Mouse (Mus musculus): ENCODE data around the gene Pltp. TPM values are rescaled to one million over a fixed set of nuclear protein-coding genes. Genes with fewer than 3 reads are reported as not detected.
"Not testable (repeated sequence)": the region's sequence is repeated elsewhere in the genome, so short reads cannot be mapped to it uniquely, and the experiment has no call there.

Pltp gene
- polyA plus RNA-seq, 1 experiment from 2014 or later = 44.0 TPM

GRCm38 (mm10) chr2:164875648-164876047 lies 18.1 kb upstream of the Pltp start:
- ATAC-seq (ENCODE audit: low FRiP score, low read depth); H3K9me3 ChIP-seq; H3K36me3 ChIP-seq; H3K4me3 ChIP-seq; H3K27me3 ChIP-seq; H3K4me2 ChIP-seq (replicated peaks); H3K9ac ChIP-seq; H3K27ac ChIP-seq: not testable (repeated sequence)
- WGBS = 48% methylated on average over 2 of the region's 2 CpGs
- H3K4me1 ChIP-seq = peaks cover 20% of the 10 kb centered on the region

GRCm38 (mm10) chr2:164874239-164874769 lies 16.8 kb upstream of the Pltp start:
- ATAC-seq (ENCODE audit: low FRiP score, low read depth) = no peak; the same call in 1 of the 2 replicates
- no peaks in the 10 kb centered on the region for H3K9me3 ChIP-seq
- peak overlapping the region; percentile 49; the same call in 1 of the 2 replicates for H3K27ac ChIP-seq
- 28% methylated on average over 1 of the region's 1 CpGs for WGBS
- H3K4me3 ChIP-seq = no peak overlapping the region
- no peak overlapping the region for H3K9ac ChIP-seq
- H3K4me1 ChIP-seq = peaks cover 14% of the 10 kb centered on the region
- no peaks in the 10 kb centered on the region; the same call in 1 of the 2 replicates for H3K36me3 ChIP-seq
- H3K27me3 ChIP-seq = no peaks in the 10 kb centered on the region
- no peak overlapping the region; the same call in 1 of the 2 replicates for H3K4me2 ChIP-seq (replicated peaks)

GRCm38 (mm10) chr2:164873621-164874020 lies 16.1 kb upstream of the Pltp start:
- Histone ChIP-seq H3K9me3 (no peaks in the 10 kb centered on the region), H3K4me1 (peaks cover 14% of the 10 kb centered on the region), H3K36me3 (no peaks in the 10 kb centered on the region; the same call in 1 of the 2 replicates), H3K9ac (0 out of 2 replicates have a peak overlapping the region, but pooled peaks have one; percentile 35), H3K27me3 (no peaks in the 10 kb centered on the region), H3K4me3 (no peak overlapping the region), H3K27ac (no peak overlapping the region), H3K4me2 (replicated peaks) (no peak overlapping the region)
- no peak for ATAC-seq (ENCODE audit: low FRiP score, low read depth)
- WGBS = 58% methylated on average over 3 of the region's 3 CpGs

- no peak for ATAC-seq (ENCODE audit: low FRiP score, low read depth)
- Histone ChIP-seq H3K9ac (no peak overlapping the region), H3K27me3 (no peaks in the 10 kb centered on the region), H3K4me1 (0 out of 2 replicates have a peak, but pooled peaks cover 7% of the 10 kb centered on the region), H3K27ac (no peak overlapping the region), H3K4me2 (replicated peaks) (no peak overlapping the region), H3K4me3 (no peak overlapping the region), H3K36me3 (no peaks in the 10 kb centered on the region), H3K9me3 (peaks cover 6% of the 10 kb centered on the region; the same call in 1 of the 2 replicates)
- WGBS = 55% methylated on average over 6 of the region's 6 CpGs
Measured at GRCm38 (mm10) chr2:164871602-164872303, 14.2 kb upstream of the Pltp start.

DNA sequence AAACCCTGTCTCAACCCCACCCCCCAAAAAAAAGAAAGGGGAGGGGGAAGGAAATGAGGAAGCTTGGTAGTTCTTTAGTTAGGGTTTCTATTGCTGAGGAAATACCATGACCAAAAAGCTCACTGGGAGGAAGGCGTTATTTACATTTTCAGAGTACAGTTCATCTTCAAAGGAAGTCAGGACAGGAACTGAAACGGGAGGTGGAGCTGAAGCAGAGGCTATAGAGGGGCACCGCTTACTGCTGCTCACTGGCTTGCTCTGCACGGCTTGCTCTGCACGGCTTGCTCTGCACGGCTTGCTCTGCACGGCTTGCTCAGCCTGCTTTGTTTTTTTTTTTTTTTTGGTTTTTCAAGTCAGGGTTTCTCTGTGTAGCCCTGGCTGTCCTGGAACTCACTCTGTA lies 11.0 kb upstream of the Pltp start:
- Histone ChIP-seq H3K4me1 (no peaks in the 10 kb centered on the region), H3K4me3 (no peak overlapping the region), H3K4me2 (replicated peaks) (no peak overlapping the region), H3K9ac (no peak overlapping the region), H3K36me3 (no peaks in the 10 kb centered on the region), H3K27me3 (no peaks in the 10 kb centered on the region), H3K9me3 (peaks cover 6% of the 10 kb centered on the region; the same call in 1 of the 2 replicates), H3K27ac (no peak overlapping the region)
- WGBS = 86% methylated on average over 7 of the region's 7 CpGs
- ATAC-seq (ENCODE audit: low FRiP score, low read depth) = peak; percentile 32; the same call in 1 of the 2 replicates

- no peak overlapping the region for H3K4me3 ChIP-seq
- no peaks in the 10 kb centered on the region for H3K36me3 ChIP-seq
- H3K4me2 ChIP-seq (replicated peaks) = no peak overlapping the region
- no peak for ATAC-seq (ENCODE audit: low FRiP score, low read depth)
- H3K4me1 ChIP-seq = peaks cover 2% of the 10 kb centered on the region; the same call in 1 of the 2 replicates
- no peak overlapping the region for H3K27ac ChIP-seq
- 93% methylated on average over 7 of the region's 7 CpGs for WGBS
- H3K27me3 ChIP-seq = no peaks in the 10 kb centered on the region
- no peak overlapping the region for H3K9ac ChIP-seq
- H3K9me3 ChIP-seq = peaks cover 6% of the 10 kb centered on the region; the same call in 1 of the 2 replicates
Measured at GRCm38 (mm10) chr2:164867566-164867965, 10.1 kb upstream of the Pltp start.

DNA sequence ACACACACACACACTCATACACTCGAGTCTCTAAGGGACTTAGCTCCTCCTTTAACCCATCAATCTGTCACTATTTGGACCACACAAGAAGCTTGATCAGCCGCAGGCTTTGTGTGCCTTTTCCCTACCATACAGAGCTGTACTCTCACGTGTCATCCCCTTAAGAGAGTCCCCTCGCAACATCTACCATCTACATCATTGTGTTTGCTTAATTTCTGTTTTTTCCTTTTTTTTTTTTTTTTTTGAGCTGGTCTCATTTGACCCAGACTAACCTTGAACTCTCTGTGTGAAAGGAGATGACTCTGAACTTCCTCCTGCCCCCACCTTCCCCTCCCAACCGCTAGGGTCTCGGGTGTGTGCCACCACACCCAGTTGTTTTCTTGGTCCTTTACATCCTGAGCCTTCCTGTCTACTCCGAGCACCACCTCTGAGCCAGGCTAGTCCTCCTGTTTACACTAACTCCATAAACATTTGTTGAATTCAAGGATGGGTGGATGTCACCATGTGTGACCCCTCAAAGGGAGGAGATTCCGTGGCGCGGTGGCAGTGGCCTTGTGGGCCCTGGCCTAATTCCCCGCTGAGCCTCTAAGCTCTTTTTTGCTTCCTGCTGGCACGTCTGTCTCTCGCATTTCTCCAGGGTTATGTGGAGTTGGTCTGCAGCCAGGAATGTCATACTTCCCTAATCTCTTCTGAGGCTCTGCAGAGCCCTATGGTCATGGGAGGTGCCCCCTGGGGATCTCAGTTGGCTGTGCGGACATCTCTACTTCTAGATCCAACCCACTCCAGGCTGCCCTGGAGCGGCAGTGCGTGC lies 9.4 kb upstream of the Pltp start:
- Histone ChIP-seq H3K9me3 (peaks cover 6% of the 10 kb centered on the region; the same call in 1 of the 2 replicates), H3K4me1 (peaks cover 9% of the 10 kb centered on the region), H3K4me3 (no peak overlapping the region), H3K4me2 (replicated peaks) (no peak overlapping the region), H3K27ac (no peak overlapping the region), H3K36me3 (no peaks in the 10 kb centered on the region), H3K9ac (no peak overlapping the region), H3K27me3 (no peaks in the 10 kb centered on the region)
- 60% methylated on average over 16 of the region's 16 CpGs for WGBS
- peak; percentile 31; the same call in 1 of the 2 replicates for ATAC-seq (ENCODE audit: low FRiP score, low read depth)

DNA sequence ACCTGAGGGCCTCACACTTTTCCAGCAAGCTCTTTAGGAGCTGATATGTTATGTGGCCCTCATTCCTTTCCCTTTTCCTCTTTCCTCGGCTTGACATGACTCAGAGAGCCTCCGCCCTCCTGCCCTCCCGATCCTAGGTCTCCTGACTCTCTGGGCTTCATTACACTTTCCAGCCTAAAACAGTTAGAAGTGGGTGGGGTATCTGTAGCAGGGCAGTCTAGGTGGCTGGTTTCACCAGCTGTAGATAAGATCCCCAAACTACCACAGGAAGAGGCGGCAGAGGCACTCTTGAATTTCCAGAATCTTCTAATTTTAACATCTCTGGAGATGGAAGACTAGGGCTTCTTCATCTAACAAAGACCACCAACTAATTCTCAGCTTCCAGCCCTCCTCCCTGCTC lies 7.1 kb upstream of the Pltp start:
- no peak for ATAC-seq (ENCODE audit: low FRiP score, low read depth)
- WGBS = 65% methylated on average over 4 of the region's 4 CpGs
- Histone ChIP-seq H3K36me3 (no peaks in the 10 kb centered on the region), H3K4me2 (replicated peaks) (no peak overlapping the region), H3K4me3 (no peak overlapping the region), H3K9me3 (peaks cover 6% of the 10 kb centered on the region; the same call in 1 of the 2 replicates), H3K27me3 (peaks cover 6% of the 10 kb centered on the region), H3K9ac (no peak overlapping the region), H3K4me1 (peaks cover 11% of the 10 kb centered on the region), H3K27ac (no peak overlapping the region)

GRCm38 (mm10) chr2:164863411-164863810 lies 5.9 kb upstream of the Pltp start:
- WGBS = 87% methylated on average over 8 of the region's 9 CpGs
- not testable (repeated sequence) for H3K9ac ChIP-seq; H3K9me3 ChIP-seq; H3K4me2 ChIP-seq (replicated peaks); H3K36me3 ChIP-seq; H3K27ac ChIP-seq; ATAC-seq (ENCODE audit: low FRiP score, low read depth); H3K4me3 ChIP-seq
- Histone ChIP-seq H3K27me3 (peaks cover 16% of the 10 kb centered on the region), H3K4me1 (peaks cover 11% of the 10 kb centered on the region)

- Histone ChIP-seq H3K4me2 (replicated peaks) (no peak overlapping the region), H3K4me3 (no peak overlapping the region), H3K27ac (peak overlapping the region; percentile 33; the same call in 1 of the 2 replicates), H3K9ac (no peak overlapping the region), H3K4me1 (peaks cover 19% of the 10 kb centered on the region), H3K27me3 (peaks cover 27% of the 10 kb centered on the region), H3K36me3 (no peaks in the 10 kb centered on the region), H3K9me3 (no peaks in the 10 kb centered on the region)
- peak; percentile 66 for ATAC-seq (ENCODE audit: low FRiP score, low read depth)
- 28% methylated on average over 9 of the region's 9 CpGs for WGBS
Measured at GRCm38 (mm10) chr2:164862179-164862861, 4.8 kb upstream of the Pltp start.

- no peak overlapping the region for H3K27ac ChIP-seq
- WGBS = 77% methylated on average over 4 of the region's 4 CpGs
- peaks cover 39% of the 10 kb centered on the region for H3K27me3 ChIP-seq
- no peaks in the 10 kb centered on the region for H3K9me3 ChIP-seq
- no peaks in the 10 kb centered on the region for H3K36me3 ChIP-seq
- H3K4me1 ChIP-seq = peaks cover 30% of the 10 kb centered on the region
- ATAC-seq (ENCODE audit: low FRiP score, low read depth) = no peak
- no peak overlapping the region for H3K4me2 ChIP-seq (replicated peaks)
- no peak overlapping the region for H3K9ac ChIP-seq
- no peak overlapping the region for H3K4me3 ChIP-seq
Measured at GRCm38 (mm10) chr2:164861094-164861493, 3.6 kb upstream of the Pltp start.

Data from limb, embryonic 13.5 days (tissue).